Mouse (Mus musculus): ENCODE data around the gene Palm3. TPM values are rescaled to one million over a fixed set of nuclear protein-coding genes. Genes with fewer than 3 reads are reported as not detected.
"Not testable (repeated sequence)": the region's sequence is repeated elsewhere in the genome, so short reads cannot be mapped to it uniquely, and the experiment has no call there.

Gene Palm3
- polyA plus RNA-seq, 1 experiment from 2014 or later: 0.96 TPM

DNA sequence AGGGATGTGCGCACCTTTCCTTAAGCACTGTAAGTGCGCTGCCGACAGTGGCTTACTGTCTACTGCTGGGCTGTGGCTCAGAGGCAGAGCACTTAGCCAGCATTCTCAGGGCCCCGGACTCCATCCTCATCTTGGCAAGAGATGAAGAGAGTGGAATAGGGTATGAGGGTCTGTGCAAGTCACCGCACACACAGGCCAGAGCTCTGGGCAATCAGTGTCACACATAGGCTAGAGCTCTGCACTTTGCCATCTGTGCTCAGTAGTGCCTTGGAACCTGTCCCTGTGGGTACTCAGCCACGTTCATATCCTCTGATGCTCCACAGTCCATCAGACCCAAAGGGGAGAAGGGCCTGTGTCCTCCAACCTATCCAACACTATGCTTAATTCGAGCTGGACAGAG is 39.7 kb upstream of the Palm3 start:
- H3K4me1 ChIP-seq (replicated peaks; ENCODE audit: control insufficient read depth, insufficient read depth): no peaks in the 10 kb centered on the region; the same call in 1 of the 2 replicates
- no peak overlapping the region for H3K9ac ChIP-seq (ENCODE audit: low read length)
- WGBS: 94% methylated on average over 7 of the region's 7 CpGs
- no peak overlapping the region for H3K27ac ChIP-seq (replicated peaks)
- no peaks in the 10 kb centered on the region for H3K27me3 ChIP-seq (ENCODE audit: control insufficient read depth, insufficient read depth, low read length)
- peaks cover 13% of the 10 kb centered on the region; the same call in 1 of the 2 replicates for H3K36me3 ChIP-seq (ENCODE audit: control insufficient read depth, insufficient read depth, low read length)
- H3K4me2 ChIP-seq (replicated peaks; ENCODE audit: low read depth): no peak overlapping the region
- DNase-seq (ENCODE audit: low spot score) (no peak), ATAC-seq (ENCODE audit: low FRiP score, low TSS enrichment) (no peak)
- no peak overlapping the region for H3K4me3 ChIP-seq (ENCODE audit: low read depth, low read length)
- TF ChIP-seq CTCF (IDR thresholded peaks at IDR 0.05; ENCODE audit: low read depth) (no peak), EP300 (optimal IDR thresholded peaks at IDR 0.05) (no peak)
- H3K9me3 ChIP-seq (ENCODE audit: control insufficient read depth, low read length): no peaks in the 10 kb centered on the region

GRCm38 (mm10) chr8:83982449-83982848 is 38.8 kb upstream of the Palm3 start:
- DNase-seq (ENCODE audit: low spot score) (no peak), ATAC-seq (ENCODE audit: low FRiP score, low TSS enrichment) (no peak)
- Histone ChIP-seq H3K9ac (ENCODE audit: low read length) (no peak overlapping the region), H3K27me3 (ENCODE audit: control insufficient read depth, insufficient read depth, low read length) (no peaks in the 10 kb centered on the region), H3K9me3 (ENCODE audit: control insufficient read depth, low read length) (no peaks in the 10 kb centered on the region), H3K4me3 (ENCODE audit: low read depth, low read length) (no peak overlapping the region), H3K27ac (replicated peaks) (no peak overlapping the region), H3K36me3 (ENCODE audit: control insufficient read depth, insufficient read depth, low read length) (peaks cover 19% of the 10 kb centered on the region; the same call in 1 of the 2 replicates), H3K4me2 (replicated peaks; ENCODE audit: low read depth) (no peak overlapping the region), H3K4me1 (replicated peaks; ENCODE audit: control insufficient read depth, insufficient read depth) (no peaks in the 10 kb centered on the region; the same call in 1 of the 2 replicates)
- WGBS: 90% methylated on average over 4 of the region's 4 CpGs
- TF ChIP-seq CTCF (IDR thresholded peaks at IDR 0.05; ENCODE audit: low read depth): no peak
- no peak for TF ChIP-seq EP300 (optimal IDR thresholded peaks at IDR 0.05)

GRCm38 (mm10) chr8:83983222-83983621 is 38.0 kb upstream of the Palm3 start:
- WGBS: 95% methylated on average over 2 of the region's 2 CpGs
- H3K4me1 ChIP-seq (replicated peaks; ENCODE audit: control insufficient read depth, insufficient read depth); H3K4me2 ChIP-seq (replicated peaks; ENCODE audit: low read depth); H3K27ac ChIP-seq (replicated peaks); H3K9ac ChIP-seq (ENCODE audit: low read length); H3K27me3 ChIP-seq (ENCODE audit: control insufficient read depth, insufficient read depth, low read length); ATAC-seq (ENCODE audit: low FRiP score, low TSS enrichment); DNase-seq (ENCODE audit: low spot score); H3K4me3 ChIP-seq (ENCODE audit: low read depth, low read length); H3K9me3 ChIP-seq (ENCODE audit: control insufficient read depth, low read length): not testable (repeated sequence)
- peaks cover 22% of the 10 kb centered on the region for H3K36me3 ChIP-seq (ENCODE audit: control insufficient read depth, insufficient read depth, low read length)
- peak; percentile 46 for TF ChIP-seq CTCF (IDR thresholded peaks at IDR 0.05; ENCODE audit: low read depth)

GRCm38 (mm10) chr8:83989243-83989642 is 32.0 kb upstream of the Palm3 start:
- no peak overlapping the region for H3K27ac ChIP-seq (replicated peaks)
- H3K9me3 ChIP-seq (ENCODE audit: control insufficient read depth, low read length): no peaks in the 10 kb centered on the region
- WGBS: 79% methylated on average over 7 of the region's 7 CpGs
- no peak overlapping the region for H3K9ac ChIP-seq (ENCODE audit: low read length)
- DNase-seq (ENCODE audit: low spot score) (no peak), ATAC-seq (ENCODE audit: low FRiP score, low TSS enrichment) (no peak)
- peaks cover 17% of the 10 kb centered on the region for H3K36me3 ChIP-seq (ENCODE audit: control insufficient read depth, insufficient read depth, low read length)
- H3K27me3 ChIP-seq (ENCODE audit: control insufficient read depth, insufficient read depth, low read length): no peaks in the 10 kb centered on the region
- H3K4me1 ChIP-seq (replicated peaks; ENCODE audit: control insufficient read depth, insufficient read depth): no peaks in the 10 kb centered on the region
- H3K4me3 ChIP-seq (ENCODE audit: low read depth, low read length): no peak overlapping the region
- TF ChIP-seq EP300 (optimal IDR thresholded peaks at IDR 0.05) (no peak), CTCF (IDR thresholded peaks at IDR 0.05; ENCODE audit: low read depth) (no peak)
- H3K4me2 ChIP-seq (replicated peaks; ENCODE audit: low read depth): no peak overlapping the region

DNA sequence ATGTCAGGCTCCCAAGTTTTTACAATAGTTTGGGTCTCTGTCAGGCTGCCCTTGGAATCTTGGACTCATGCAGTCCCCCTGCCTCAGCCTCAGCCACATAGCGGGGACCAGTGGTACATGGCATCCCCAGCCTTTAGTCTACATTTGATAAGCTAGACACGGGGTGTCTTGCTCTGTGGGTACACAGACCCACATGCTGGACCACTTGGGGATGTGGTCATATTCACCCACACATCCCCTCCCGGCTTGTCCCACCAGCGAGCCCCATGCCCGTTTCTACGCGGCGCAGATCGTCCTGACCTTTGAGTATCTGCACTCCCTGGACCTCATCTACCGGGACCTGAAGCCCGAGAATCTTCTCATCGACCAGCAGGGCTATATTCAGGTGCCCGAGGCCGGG is 31.1 kb upstream of the Palm3 start:
- Histone ChIP-seq H3K4me3 (ENCODE audit: low read depth, low read length) (no peak overlapping the region), H3K36me3 (ENCODE audit: control insufficient read depth, insufficient read depth, low read length) (peaks cover 19% of the 10 kb centered on the region), H3K9ac (ENCODE audit: low read length) (no peak overlapping the region), H3K4me2 (replicated peaks; ENCODE audit: low read depth) (no peak overlapping the region), H3K4me1 (replicated peaks; ENCODE audit: control insufficient read depth, insufficient read depth) (no peaks in the 10 kb centered on the region), H3K9me3 (ENCODE audit: control insufficient read depth, low read length) (no peaks in the 10 kb centered on the region), H3K27ac (replicated peaks) (no peak overlapping the region), H3K27me3 (ENCODE audit: control insufficient read depth, insufficient read depth, low read length) (no peaks in the 10 kb centered on the region)
- WGBS: 96% methylated on average over 14 of the region's 14 CpGs
- TF ChIP-seq EP300 (optimal IDR thresholded peaks at IDR 0.05) (no peak), CTCF (IDR thresholded peaks at IDR 0.05; ENCODE audit: low read depth) (no peak)
- no peak for DNase-seq (ENCODE audit: low spot score)
- ATAC-seq (ENCODE audit: low FRiP score, low TSS enrichment): no peak

GRCm38 (mm10) chr8:83992488-83992887 is 28.8 kb upstream of the Palm3 start:
- H3K27me3 ChIP-seq (ENCODE audit: control insufficient read depth, insufficient read depth, low read length): no peaks in the 10 kb centered on the region
- peaks cover 13% of the 10 kb centered on the region for H3K36me3 ChIP-seq (ENCODE audit: control insufficient read depth, insufficient read depth, low read length)
- ATAC-seq (ENCODE audit: low FRiP score, low TSS enrichment): no peak
- no peak for TF ChIP-seq EP300 (optimal IDR thresholded peaks at IDR 0.05)
- no peak for TF ChIP-seq CTCF (IDR thresholded peaks at IDR 0.05; ENCODE audit: low read depth)
- 88% methylated on average over 2 of the region's 2 CpGs for WGBS
- no peaks in the 10 kb centered on the region for H3K9me3 ChIP-seq (ENCODE audit: control insufficient read depth, low read length)
- no peak overlapping the region for H3K4me2 ChIP-seq (replicated peaks; ENCODE audit: low read depth)
- DNase-seq (ENCODE audit: low spot score): no peak
- H3K9ac ChIP-seq (ENCODE audit: low read length): no peak overlapping the region
- no peaks in the 10 kb centered on the region for H3K4me1 ChIP-seq (replicated peaks; ENCODE audit: control insufficient read depth, insufficient read depth)
- H3K27ac ChIP-seq (replicated peaks): no peak overlapping the region
- no peak overlapping the region for H3K4me3 ChIP-seq (ENCODE audit: low read depth, low read length)

Data from stomach, postnatal 0 days (tissue).